In the genomic region with DNA sequence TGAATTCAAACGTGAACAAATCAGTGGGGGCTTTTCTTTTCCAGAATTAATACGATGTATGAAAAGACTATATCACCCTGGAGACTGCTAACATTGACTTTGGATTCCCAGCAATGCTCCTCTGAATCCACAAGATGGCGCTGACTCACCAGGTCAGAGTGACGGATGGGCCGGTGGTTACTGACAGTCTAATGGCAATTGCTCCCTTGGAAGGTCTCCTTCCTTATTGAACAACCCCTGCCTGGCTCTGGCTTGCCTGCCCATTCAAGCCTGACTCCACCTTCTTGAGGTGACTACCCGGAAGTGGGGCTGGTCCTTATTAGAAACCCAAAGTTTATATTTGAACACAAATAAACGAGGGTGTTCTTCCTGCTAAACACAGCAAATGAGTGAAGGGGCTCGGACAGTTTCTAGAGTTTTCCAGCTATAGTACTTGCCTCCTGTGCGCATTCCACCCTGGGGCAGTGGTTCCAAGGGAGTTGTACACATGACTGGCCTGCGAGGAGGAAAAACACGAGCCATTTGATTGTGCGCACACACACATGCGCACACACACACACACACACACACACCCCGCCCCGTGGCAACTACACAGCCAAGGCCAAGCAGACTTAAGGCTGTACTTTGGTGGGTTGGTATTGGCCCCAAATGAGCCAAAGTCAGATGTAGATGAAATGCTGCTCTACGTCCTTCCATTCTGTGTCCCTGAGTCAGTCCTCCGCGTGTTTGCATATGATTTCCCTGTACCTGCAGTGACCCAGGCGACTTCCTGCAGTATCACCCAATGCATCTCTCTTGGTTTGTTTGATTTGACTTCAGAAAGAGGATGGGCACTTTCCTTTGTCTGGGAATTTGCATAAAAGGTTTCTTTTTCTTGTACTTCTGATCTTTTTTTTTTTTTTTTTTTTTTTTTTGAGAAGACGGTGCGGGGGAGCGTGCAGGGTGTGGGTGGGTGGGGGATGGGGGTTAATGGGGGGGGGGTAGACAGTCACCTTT, we compare ENCODE assay signal across 9 mouse cellular contexts. TPM values are rescaled to one million over a fixed set of nuclear protein-coding genes. Genes with fewer than 3 reads are reported as not detected.
DNase-seq lines count a peak whose midpoint lies in the region; ATAC-seq lines count a peak whose summit lies in the region.
"Had no signal": no experiment of that assay in that cellular context is flagged by ENCODE, and none has a peak within 500 bp of the region (broad histone marks: within the 10 kb centered on the region; RNA-seq: fewer than 3 reads in every experiment).

No protein-coding gene starts in this region.

- no peak overlapping the region for H3K27ac ChIP-seq in embryonic facial prominence, embryonic 14.5 days (replicated peaks; ENCODE audit: low read depth, low read length)
- peak overlapping the region; percentile 45 for H3K27ac ChIP-seq in intestine, embryonic 16.5 days (ENCODE audit: low read length)
- no peak overlapping the region for H3K27ac ChIP-seq in liver, embryonic 11.5 days (ENCODE audit: low read depth, low read length)

- ATAC-seq in activated CD4-positive, CD25-positive, alpha-beta regulatory T cell, adult 4 months: peak; percentile 91
- peak; percentile 64; the same call in 1 of the 2 replicates for ATAC-seq in embryonic facial prominence, embryonic 14.5 days (ENCODE audit: low read depth)
- peak; percentile 90 for ATAC-seq in intestine, embryonic 16.5 days
- peak; percentile 51 for ATAC-seq in liver, embryonic 11.5 days (replicated peaks; ENCODE audit: low FRiP score)

- no peak overlapping the region for H3K4me2 ChIP-seq in embryonic facial prominence, embryonic 14.5 days (ENCODE audit: low read depth, low read length)
- 0 out of 2 replicates have a peak overlapping the region, but pooled peaks have one; percentile 5 for H3K4me2 ChIP-seq in intestine, embryonic 16.5 days (ENCODE audit: low read depth, low read length)
- H3K4me2 ChIP-seq in liver, embryonic 11.5 days: no peak overlapping the region

- DNase-seq in left cerebral cortex, adult 18-20 months (ENCODE audit: low spot score in 2 of 2): peak; percentile 46 to 50
- DNase-seq in left cerebral cortex, adult 11 months (ENCODE audit: low spot score): no peak
- peak; percentile 72 for DNase-seq in embryonic facial prominence, embryonic 14.5 days (ENCODE audit: low spot score)
- no peak for DNase-seq in liver, embryonic 11.5 days (ENCODE audit: low spot score)
- peak; percentile 46 for DNase-seq in neural tube, embryonic 10.5 days (ENCODE audit: extremely low spot score, low spot score)
- peak; percentile 58 for DNase-seq in thymus, postnatal 25 days

- H3K36me3 ChIP-seq in embryonic facial prominence, embryonic 14.5 days (ENCODE audit: control insufficient read depth, insufficient read depth, low read length): peaks cover 3% of the 10 kb centered on the region; the same call in 1 of the 2 replicates
- 0 out of 2 replicates have a peak, but pooled peaks cover 2% of the 10 kb centered on the region for H3K36me3 ChIP-seq in intestine, embryonic 16.5 days (ENCODE audit: control insufficient read depth, insufficient read depth, low read length)
- H3K36me3 ChIP-seq in liver, embryonic 11.5 days (ENCODE audit: control insufficient read depth, insufficient read depth, low read length): peaks cover 3% of the 10 kb centered on the region

- no peaks in the 10 kb centered on the region for H3K27me3 ChIP-seq in embryonic facial prominence, embryonic 14.5 days (replicated peaks; ENCODE audit: control insufficient read depth, insufficient read depth, low read length)
- no peaks in the 10 kb centered on the region for H3K27me3 ChIP-seq in intestine, embryonic 16.5 days (replicated peaks; ENCODE audit: control insufficient read depth, insufficient read depth, low read length)
- H3K27me3 ChIP-seq in liver, embryonic 11.5 days (replicated peaks; ENCODE audit: control insufficient read depth, insufficient read depth, low read length): no peaks in the 10 kb centered on the region

- H3K4me3 ChIP-seq in embryonic facial prominence, embryonic 14.5 days (ENCODE audit: low read depth, low read length): no peak overlapping the region
- H3K4me3 ChIP-seq in intestine, embryonic 16.5 days (ENCODE audit: low read length): no peak overlapping the region
- H3K4me3 ChIP-seq in liver, embryonic 11.5 days (ENCODE audit: low read depth, low read length): no peak overlapping the region
- H3K4me3 ChIP-seq: myocyte had no signal

- H3K9me3 ChIP-seq in embryonic facial prominence, embryonic 14.5 days (ENCODE audit: control insufficient read depth, low read length): peaks cover 7% of the 10 kb centered on the region; the same call in 1 of the 2 replicates
- peaks cover 5% of the 10 kb centered on the region; the same call in 1 of the 2 replicates for H3K9me3 ChIP-seq in intestine, embryonic 16.5 days (ENCODE audit: control insufficient read depth, low read length)
- H3K9me3 ChIP-seq in liver, embryonic 11.5 days (ENCODE audit: control insufficient read depth, low read length): peaks cover 2% of the 10 kb centered on the region; the same call in 1 of the 2 replicates

- no peak overlapping the region for H3K9ac ChIP-seq in embryonic facial prominence, embryonic 14.5 days (ENCODE audit: low read depth, low read length)
- peak overlapping the region; percentile 0; the same call in 1 of the 2 replicates for H3K9ac ChIP-seq in intestine, embryonic 16.5 days (ENCODE audit: low read depth, low read length)
- no peak overlapping the region for H3K9ac ChIP-seq in liver, embryonic 11.5 days (ENCODE audit: low read depth, low read length)

- H3K4me1 ChIP-seq in embryonic facial prominence, embryonic 14.5 days (ENCODE audit: control insufficient read depth, insufficient read depth, low read length): no peaks in the 10 kb centered on the region
- H3K4me1 ChIP-seq in intestine, embryonic 16.5 days (ENCODE audit: control insufficient read depth, insufficient read depth, low read length): no peaks in the 10 kb centered on the region
- no peaks in the 10 kb centered on the region for H3K4me1 ChIP-seq in liver, embryonic 11.5 days (replicated peaks; ENCODE audit: control insufficient read depth, insufficient read depth, low read length)

- whole genome bisulfite sequencing in embryonic facial prominence, embryonic 14.5 days: 60% methylated on average over 22 of the region's 22 CpGs
- WGBS in intestine, embryonic 16.5 days: 53% methylated on average over 22 of the region's 22 CpGs
- 64% methylated on average over 22 of the region's 22 CpGs for WGBS in liver, embryonic 11.5 days

RNA-seq across cellular contexts. Expression of gene Ppp1r15b, which starts 15.4 kb away (rescaled TPM):
- 10 to 100 TPM; 44.6 to 49.3 TPM for total RNA-seq in left cerebral cortex, adult 18-20 months (2021)
- polyA plus RNA-seq in activated CD4-positive, CD25-positive, alpha-beta regulatory T cell, adult 4 months (2017; shearing (Covaris generic)): 10 to 100 TPM; 21.7 to 22.4 TPM
- polyA plus RNA-seq in embryonic facial prominence, embryonic 14.5 days (2014; fragmentation: Nextera tagmentation; extraction: Ambion mirVana): 42.0 and 42.1 TPM in 2 replicates
- 48.0 and 53.7 TPM in 2 replicates for polyA plus RNA-seq in intestine, embryonic 16.5 days (2015; fragmentation: Nextera tagmentation; extraction: Ambion mirVana)
- 89.0 and 95.4 TPM in 2 replicates for polyA plus RNA-seq in liver, embryonic 11.5 days (2014; fragmentation: Nextera tagmentation; extraction: Ambion mirVana)

RNA-seq across cellular contexts. Expression of gene Plekha6, which starts 17.7 kb away (rescaled TPM):
- total RNA-seq in left cerebral cortex, adult 18-20 months (2021): 10 to 100 TPM; 78.2 to 91.1 TPM
- under 1 TPM in 1 of 2 experiments, not detected in 1; 0.06 TPM for polyA plus RNA-seq in activated CD4-positive, CD25-positive, alpha-beta regulatory T cell, adult 4 months (2017; shearing (Covaris generic))
- 4.4 and 6.3 TPM in 2 replicates for polyA plus RNA-seq in embryonic facial prominence, embryonic 14.5 days (2014; fragmentation: Nextera tagmentation; extraction: Ambion mirVana)
- 10.6 and 11.0 TPM in 2 replicates for polyA plus RNA-seq in intestine, embryonic 16.5 days (2015; fragmentation: Nextera tagmentation; extraction: Ambion mirVana)
- 4.1 and 4.3 TPM in 2 replicates for polyA plus RNA-seq in liver, embryonic 11.5 days (2014; fragmentation: Nextera tagmentation; extraction: Ambion mirVana)

Comparison
In these comparisons a context has a peak if more than half of its experiments do, and no peak if none do; other contexts are left out.
1. DNase-seq: peak in left cerebral cortex, adult 18-20 months (2 of 2), embryonic facial prominence, embryonic 14.5 days (single experiment), neural tube, embryonic 10.5 days (single experiment) and thymus, postnatal 25 days (single experiment); none in left cerebral cortex, adult 11 months (single experiment) and liver, embryonic 11.5 days (single experiment).
2. Peak in every context shown above with its lines, with median percentiles within 50 percentile points of each other: ATAC-seq.